Mouse (Mus musculus): ENCODE data around the gene Hdgfl3. TPM values are rescaled to one million over a fixed set of nuclear protein-coding genes. Genes with fewer than 3 reads are reported as not detected.
"Not testable (repeated sequence)": the region's sequence is repeated elsewhere in the genome, so short reads cannot be mapped to it uniquely, and the experiment has no call there.

Hdgfl3 gene
- total RNA-seq, 2 experiments from 2014 or later, result 1.3 TPM; not detected in 1

GRCm38 (mm10) chr7:81858968-81859721 is 75.1 kb downstream of the Hdgfl3 start, which contains the start of gene Tm6sf1:
TSS of gene Tm6sf1 (plus strand) at chr7:81859001.
- no peak for ATAC-seq (replicated peaks; ENCODE audit: low FRiP score, poor library complexity, severe bottlenecking)

- ATAC-seq (replicated peaks; ENCODE audit: low FRiP score, poor library complexity, severe bottlenecking), result no peak
These were observed 76.0 kb downstream of the Hdgfl3 start for GRCm38 (mm10) chr7:81858236-81858635.

- no peak for ATAC-seq (replicated peaks; ENCODE audit: low FRiP score, poor library complexity, severe bottlenecking)
These were observed 78.1 kb downstream of the Hdgfl3 start for GRCm38 (mm10) chr7:81856221-81856620.

- ATAC-seq (replicated peaks; ENCODE audit: low FRiP score, poor library complexity, severe bottlenecking), result no peak
These were observed 78.6 kb downstream of the Hdgfl3 start, which contains the start of gene Gm10160 for GRCm38 (mm10) chr7:81855694-81856093. TSS of gene Gm10160 (minus strand) at chr7:81855794.

- ATAC-seq (replicated peaks; ENCODE audit: low FRiP score, poor library complexity, severe bottlenecking), result no peak
These were observed 79.5 kb downstream of the Hdgfl3 start for GRCm38 (mm10) chr7:81854568-81855307.

GRCm38 (mm10) chr7:81851706-81852105 is 82.6 kb downstream of the Hdgfl3 start:
- ATAC-seq (replicated peaks; ENCODE audit: low FRiP score, poor library complexity, severe bottlenecking), result no peak

GRCm38 (mm10) chr7:81850171-81850570 is 84.1 kb downstream of the Hdgfl3 start:
- no peak for ATAC-seq (replicated peaks; ENCODE audit: low FRiP score, poor library complexity, severe bottlenecking)

- no peak for ATAC-seq (replicated peaks; ENCODE audit: low FRiP score, poor library complexity, severe bottlenecking)
These were observed 84.6 kb downstream of the Hdgfl3 start for GRCm38 (mm10) chr7:81849633-81850032.

- ATAC-seq (replicated peaks; ENCODE audit: low FRiP score, poor library complexity, severe bottlenecking), result no peak
These were observed 85.1 kb downstream of the Hdgfl3 start for GRCm38 (mm10) chr7:81849214-81849613.

- no peak for ATAC-seq (replicated peaks; ENCODE audit: low FRiP score, poor library complexity, severe bottlenecking)
These were observed 86.5 kb downstream of the Hdgfl3 start for GRCm38 (mm10) chr7:81847777-81848176.

GRCm38 (mm10) chr7:81847010-81847409 is 87.3 kb downstream of the Hdgfl3 start:
- no peak for ATAC-seq (replicated peaks; ENCODE audit: low FRiP score, poor library complexity, severe bottlenecking)

GRCm38 (mm10) chr7:81846008-81846407 is 88.3 kb downstream of the Hdgfl3 start:
- no peak for ATAC-seq (replicated peaks; ENCODE audit: low FRiP score, poor library complexity, severe bottlenecking)

GRCm38 (mm10) chr7:81845313-81845712 is 89.0 kb downstream of the Hdgfl3 start:
- ATAC-seq (replicated peaks; ENCODE audit: low FRiP score, poor library complexity, severe bottlenecking), result no peak

GRCm38 (mm10) chr7:81844801-81845200 is 89.5 kb downstream of the Hdgfl3 start:
- ATAC-seq (replicated peaks; ENCODE audit: low FRiP score, poor library complexity, severe bottlenecking), result no peak

- ATAC-seq (replicated peaks; ENCODE audit: low FRiP score, poor library complexity, severe bottlenecking), result no peak
These were observed 90.4 kb downstream of the Hdgfl3 start for GRCm38 (mm10) chr7:81843903-81844302.

- ATAC-seq (replicated peaks; ENCODE audit: low FRiP score, poor library complexity, severe bottlenecking), result no peak
These were observed 91.3 kb downstream of the Hdgfl3 start for GRCm38 (mm10) chr7:81842998-81843397.

GRCm38 (mm10) chr7:81842141-81842540 is 92.1 kb downstream of the Hdgfl3 start:
- ATAC-seq (replicated peaks; ENCODE audit: low FRiP score, poor library complexity, severe bottlenecking), result no peak

- ATAC-seq (replicated peaks; ENCODE audit: low FRiP score, poor library complexity, severe bottlenecking), result no peak
These were observed 92.8 kb downstream of the Hdgfl3 start for GRCm38 (mm10) chr7:81841439-81841838.

GRCm38 (mm10) chr7:81840661-81841181 is 93.6 kb downstream of the Hdgfl3 start:
- ATAC-seq (replicated peaks; ENCODE audit: low FRiP score, poor library complexity, severe bottlenecking), result no peak

- ATAC-seq (replicated peaks; ENCODE audit: low FRiP score, poor library complexity, severe bottlenecking), result no peak
These were observed 94.5 kb downstream of the Hdgfl3 start for GRCm38 (mm10) chr7:81839746-81840145.

- ATAC-seq (replicated peaks; ENCODE audit: low FRiP score, poor library complexity, severe bottlenecking), result not testable (repeated sequence)
These were observed 96.5 kb downstream of the Hdgfl3 start for GRCm38 (mm10) chr7:81837771-81838170.
